Mouse (Mus musculus): ENCODE data around the gene Ank3. TPM values are rescaled to one million over a fixed set of nuclear protein-coding genes. Genes with fewer than 3 reads are reported as not detected.

Ank3 gene
- polyA plus RNA-seq, 1 experiment from 2014 or later, result 47.6 TPM

- peak overlapping the region; percentile 80 for H3K9ac ChIP-seq (replicated peaks; ENCODE audit: low read length)
- 2% methylated on average over 17 of the region's 17 CpGs for WGBS
Measured at GRCm38 (mm10) chr10:69399814-69400385, 1.3 kb downstream of the Ank3 start.

GRCm38 (mm10) chr10:69405431-69405830 is 6.9 kb downstream of the Ank3 start:
- WGBS, result 64% methylated on average over 4 of the region's 4 CpGs
- H3K4me3 ChIP-seq (ENCODE audit: low read length), result no peak overlapping the region
- H3K36me3 ChIP-seq (ENCODE audit: insufficient read depth, low read length), result no peaks in the 10 kb centered on the region
- ATAC-seq (ENCODE audit: low FRiP score, low TSS enrichment), result no peak
- H3K4me1 ChIP-seq (ENCODE audit: insufficient read depth, low read length), result peaks cover 2% of the 10 kb centered on the region; the same call in 1 of the 2 replicates
- H3K27me3 ChIP-seq (ENCODE audit: insufficient read depth, low read length), result peaks cover 6% of the 10 kb centered on the region; the same call in 1 of the 2 replicates
- no peak overlapping the region for H3K4me2 ChIP-seq (replicated peaks; ENCODE audit: low read depth, low read length)
- no peak overlapping the region for H3K27ac ChIP-seq (ENCODE audit: low read length)
- H3K9me3 ChIP-seq (ENCODE audit: low read length), result no peaks in the 10 kb centered on the region
- H3K9ac ChIP-seq (replicated peaks; ENCODE audit: low read length), result no peak overlapping the region

More at GRCm38 (mm10) chr10:69399814-69400385, 1.3 kb downstream of the Ank3 start:
- Histone ChIP-seq H3K9me3 (ENCODE audit: low read length) (no peaks in the 10 kb centered on the region), H3K4me1 (ENCODE audit: insufficient read depth, low read length) (peaks cover 17% of the 10 kb centered on the region; the same call in 1 of the 2 replicates), H3K27ac (ENCODE audit: low read length) (no peak overlapping the region), H3K27me3 (ENCODE audit: insufficient read depth, low read length) (peaks cover 23% of the 10 kb centered on the region), H3K4me3 (ENCODE audit: low read length) (peak overlapping the region; percentile 74), H3K36me3 (ENCODE audit: insufficient read depth, low read length) (no peaks in the 10 kb centered on the region), H3K4me2 (replicated peaks; ENCODE audit: low read depth, low read length) (peak overlapping the region; percentile 99)
- ATAC-seq (ENCODE audit: low FRiP score, low TSS enrichment), result no peak

GRCm38 (mm10) chr10:69414888-69415287 is 16.3 kb downstream of the Ank3 start:
- 63% methylated on average over 12 of the region's 12 CpGs for WGBS
- no peak overlapping the region for H3K4me3 ChIP-seq (ENCODE audit: low read length)
- H3K9ac ChIP-seq (replicated peaks; ENCODE audit: low read length), result no peak overlapping the region
- no peak overlapping the region for H3K27ac ChIP-seq (ENCODE audit: low read length)
- no peaks in the 10 kb centered on the region for H3K27me3 ChIP-seq (ENCODE audit: insufficient read depth, low read length)
- no peak overlapping the region for H3K4me2 ChIP-seq (replicated peaks; ENCODE audit: low read depth, low read length)
- H3K4me1 ChIP-seq (ENCODE audit: insufficient read depth, low read length), result no peaks in the 10 kb centered on the region
- no peaks in the 10 kb centered on the region for H3K9me3 ChIP-seq (ENCODE audit: low read length)
- no peaks in the 10 kb centered on the region for H3K36me3 ChIP-seq (ENCODE audit: insufficient read depth, low read length)
- ATAC-seq (ENCODE audit: low FRiP score, low TSS enrichment), result no peak

- Histone ChIP-seq H3K4me1 (ENCODE audit: insufficient read depth, low read length) (no peaks in the 10 kb centered on the region), H3K27ac (ENCODE audit: low read length) (no peak overlapping the region), H3K9me3 (ENCODE audit: low read length) (no peaks in the 10 kb centered on the region), H3K9ac (replicated peaks; ENCODE audit: low read length) (no peak overlapping the region), H3K4me3 (ENCODE audit: low read length) (no peak overlapping the region), H3K27me3 (ENCODE audit: insufficient read depth, low read length) (no peaks in the 10 kb centered on the region), H3K4me2 (replicated peaks; ENCODE audit: low read depth, low read length) (no peak overlapping the region), H3K36me3 (ENCODE audit: insufficient read depth, low read length) (no peaks in the 10 kb centered on the region)
- ATAC-seq (ENCODE audit: low FRiP score, low TSS enrichment), result no peak
- WGBS, result 65% methylated on average over 8 of the region's 8 CpGs
Measured at GRCm38 (mm10) chr10:69418716-69419115, 20.1 kb downstream of the Ank3 start.

- Histone ChIP-seq H3K9ac (replicated peaks; ENCODE audit: low read length) (no peak overlapping the region), H3K27ac (ENCODE audit: low read length) (no peak overlapping the region), H3K27me3 (ENCODE audit: insufficient read depth, low read length) (no peaks in the 10 kb centered on the region), H3K4me3 (ENCODE audit: low read length) (no peak overlapping the region), H3K9me3 (ENCODE audit: low read length) (peaks cover 5% of the 10 kb centered on the region; the same call in 1 of the 2 replicates), H3K36me3 (ENCODE audit: insufficient read depth, low read length) (no peaks in the 10 kb centered on the region), H3K4me2 (replicated peaks; ENCODE audit: low read depth, low read length) (no peak overlapping the region), H3K4me1 (ENCODE audit: insufficient read depth, low read length) (no peaks in the 10 kb centered on the region)
- ATAC-seq (ENCODE audit: low FRiP score, low TSS enrichment), result no peak
- WGBS, result 76% methylated on average over 6 of the region's 6 CpGs
Measured at GRCm38 (mm10) chr10:69420306-69420705, 21.7 kb downstream of the Ank3 start.

GRCm38 (mm10) chr10:69424051-69424450 is 25.5 kb downstream of the Ank3 start:
- no peak for ATAC-seq (ENCODE audit: low FRiP score, low TSS enrichment)
- Histone ChIP-seq H3K4me2 (replicated peaks; ENCODE audit: low read depth, low read length) (no peak overlapping the region), H3K4me1 (ENCODE audit: insufficient read depth, low read length) (no peaks in the 10 kb centered on the region), H3K9me3 (ENCODE audit: low read length) (peaks cover 5% of the 10 kb centered on the region; the same call in 1 of the 2 replicates), H3K4me3 (ENCODE audit: low read length) (no peak overlapping the region), H3K27ac (ENCODE audit: low read length) (no peak overlapping the region), H3K27me3 (ENCODE audit: insufficient read depth, low read length) (no peaks in the 10 kb centered on the region), H3K9ac (replicated peaks; ENCODE audit: low read length) (no peak overlapping the region), H3K36me3 (ENCODE audit: insufficient read depth, low read length) (no peaks in the 10 kb centered on the region)
- WGBS, result 99% methylated on average over 3 of the region's 3 CpGs

- ATAC-seq (ENCODE audit: low FRiP score, low TSS enrichment), result no peak
- no peak overlapping the region for H3K4me3 ChIP-seq (ENCODE audit: low read length)
- H3K9me3 ChIP-seq (ENCODE audit: low read length), result no peaks in the 10 kb centered on the region
- no peaks in the 10 kb centered on the region for H3K4me1 ChIP-seq (ENCODE audit: insufficient read depth, low read length)
- H3K36me3 ChIP-seq (ENCODE audit: insufficient read depth, low read length), result no peaks in the 10 kb centered on the region
- H3K27me3 ChIP-seq (ENCODE audit: insufficient read depth, low read length), result no peaks in the 10 kb centered on the region
- whole genome bisulfite sequencing, result 87% methylated on average over 4 of the region's 4 CpGs
- no peak overlapping the region for H3K4me2 ChIP-seq (replicated peaks; ENCODE audit: low read depth, low read length)
- H3K9ac ChIP-seq (replicated peaks; ENCODE audit: low read length), result no peak overlapping the region
- no peak overlapping the region for H3K27ac ChIP-seq (ENCODE audit: low read length)
Measured at GRCm38 (mm10) chr10:69430138-69430537, 31.6 kb downstream of the Ank3 start.

GRCm38 (mm10) chr10:69431101-69431500 is 32.5 kb downstream of the Ank3 start:
- H3K36me3 ChIP-seq (ENCODE audit: insufficient read depth, low read length), result no peaks in the 10 kb centered on the region
- H3K4me1 ChIP-seq (ENCODE audit: insufficient read depth, low read length), result no peaks in the 10 kb centered on the region
- no peak overlapping the region for H3K4me3 ChIP-seq (ENCODE audit: low read length)
- no peak overlapping the region for H3K4me2 ChIP-seq (replicated peaks; ENCODE audit: low read depth, low read length)
- 81% methylated on average over 7 of the region's 7 CpGs for WGBS
- no peak overlapping the region for H3K9ac ChIP-seq (replicated peaks; ENCODE audit: low read length)
- H3K27ac ChIP-seq (ENCODE audit: low read length), result no peak overlapping the region
- no peaks in the 10 kb centered on the region for H3K9me3 ChIP-seq (ENCODE audit: low read length)
- H3K27me3 ChIP-seq (ENCODE audit: insufficient read depth, low read length), result no peaks in the 10 kb centered on the region
- ATAC-seq (ENCODE audit: low FRiP score, low TSS enrichment), result no peak

GRCm38 (mm10) chr10:69435213-69435612 is 36.6 kb downstream of the Ank3 start:
- no peak overlapping the region for H3K4me2 ChIP-seq (replicated peaks; ENCODE audit: low read depth, low read length)
- H3K9ac ChIP-seq (replicated peaks; ENCODE audit: low read length), result no peak overlapping the region
- H3K27ac ChIP-seq (ENCODE audit: low read length), result no peak overlapping the region
- no peak overlapping the region for H3K4me3 ChIP-seq (ENCODE audit: low read length)
- WGBS, result 85% methylated on average over 6 of the region's 6 CpGs
- H3K36me3 ChIP-seq (ENCODE audit: insufficient read depth, low read length), result no peaks in the 10 kb centered on the region
- no peak for ATAC-seq (ENCODE audit: low FRiP score, low TSS enrichment)
- H3K27me3 ChIP-seq (ENCODE audit: insufficient read depth, low read length), result no peaks in the 10 kb centered on the region
- H3K4me1 ChIP-seq (ENCODE audit: insufficient read depth, low read length), result no peaks in the 10 kb centered on the region
- no peaks in the 10 kb centered on the region for H3K9me3 ChIP-seq (ENCODE audit: low read length)

GRCm38 (mm10) chr10:69439449-69439848 is 40.9 kb downstream of the Ank3 start:
- Histone ChIP-seq H3K4me1 (ENCODE audit: insufficient read depth, low read length) (no peaks in the 10 kb centered on the region), H3K4me3 (ENCODE audit: low read length) (no peak overlapping the region), H3K27ac (ENCODE audit: low read length) (no peak overlapping the region), H3K4me2 (replicated peaks; ENCODE audit: low read depth, low read length) (no peak overlapping the region), H3K36me3 (ENCODE audit: insufficient read depth, low read length) (no peaks in the 10 kb centered on the region), H3K9ac (replicated peaks; ENCODE audit: low read length) (no peak overlapping the region), H3K9me3 (ENCODE audit: low read length) (no peaks in the 10 kb centered on the region), H3K27me3 (ENCODE audit: insufficient read depth, low read length) (no peaks in the 10 kb centered on the region)
- no peak for ATAC-seq (ENCODE audit: low FRiP score, low TSS enrichment)
- WGBS, result 70% methylated on average over 8 of the region's 8 CpGs
